Comparison of ENCODE assay signal across 30 mouse cellular contexts in the genomic region with DNA sequence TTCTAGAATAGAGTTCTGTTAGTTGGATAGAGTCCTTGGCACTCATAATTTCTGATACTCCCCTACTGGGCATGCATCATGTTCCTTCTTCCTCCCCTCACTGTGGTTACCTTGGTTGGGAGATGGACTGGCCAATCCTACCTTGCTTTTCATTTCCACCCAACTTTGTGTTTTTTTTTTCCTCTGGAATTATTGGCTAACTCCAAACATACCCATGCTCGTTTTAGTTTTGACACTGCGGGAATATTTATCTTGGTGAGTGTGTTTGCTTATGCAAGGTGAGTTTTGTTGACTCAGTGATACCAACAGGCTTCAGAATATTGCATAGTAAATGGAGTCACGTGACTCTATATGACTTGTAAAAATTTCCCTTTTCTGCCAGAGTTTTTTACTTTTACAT. TPM values are rescaled to one million over a fixed set of nuclear protein-coding genes. Genes with fewer than 3 reads are reported as not detected.
"Had no signal": no experiment of that assay in that cellular context is flagged by ENCODE, and none has a peak within 500 bp of the region (broad histone marks: within the 10 kb centered on the region; RNA-seq: fewer than 3 reads in every experiment).

No protein-coding gene starts in this region.

- H3K27me3 ChIP-seq: intestine, embryonic 15.5 days; kidney, embryonic 15.5 days; limb, embryonic 12.5 days; limb, embryonic 15.5 days; megakaryocyte, embryonic 14.5 days; midbrain, embryonic 13.5 days; neural tube, embryonic 13.5 days had no signal

- H3K9ac ChIP-seq: intestine, embryonic 15.5 days; kidney, embryonic 15.5 days; limb, embryonic 12.5 days; limb, embryonic 15.5 days; liver, embryonic 14.5 days; midbrain, embryonic 13.5 days; neural tube, embryonic 13.5 days had no signal

- H3K4me1 ChIP-seq: intestine, embryonic 15.5 days; kidney, embryonic 15.5 days; limb, embryonic 12.5 days; limb, embryonic 15.5 days; megakaryocyte, embryonic 14.5 days; midbrain, embryonic 10.5 days; midbrain, embryonic 13.5 days; neural tube, embryonic 13.5 days had no signal

- ATAC-seq: intestine, embryonic 15.5 days; midbrain, embryonic 13.5 days; midbrain, embryonic 16.5 days had no signal

- H3K4me2 ChIP-seq: intestine, embryonic 15.5 days; kidney, embryonic 15.5 days; limb, embryonic 12.5 days; limb, embryonic 15.5 days; midbrain, embryonic 13.5 days; neural tube, embryonic 13.5 days had no signal

- DNase-seq: kidney, adult 11 months; kidney, adult 8-10 months; kidney, postnatal 10 days; kidney, postnatal 36 days; layer of hippocampus, postnatal 36 days; left cerebral cortex, postnatal 4 days; retina, postnatal 1 day; right cerebral cortex, postnatal 25 days; spleen, adult 18-20 months; thymus, adult 2 months; thymus, postnatal 14 days; thymus, postnatal 4 days had no signal

- H3K36me3 ChIP-seq: intestine, embryonic 15.5 days; kidney, embryonic 15.5 days; limb, embryonic 12.5 days; limb, embryonic 15.5 days; midbrain, embryonic 10.5 days; midbrain, embryonic 13.5 days; neural tube, embryonic 13.5 days had no signal

- H3K9me3 ChIP-seq: intestine, embryonic 15.5 days; kidney, embryonic 15.5 days; limb, embryonic 12.5 days; limb, embryonic 15.5 days; megakaryocyte, embryonic 14.5 days; midbrain, embryonic 10.5 days; midbrain, embryonic 13.5 days; neural tube, embryonic 13.5 days had no signal

- H3K27ac ChIP-seq: intestine, embryonic 15.5 days; kidney, embryonic 15.5 days; left cerebral cortex, adult 2 months; limb, embryonic 12.5 days; limb, embryonic 15.5 days; liver, embryonic 14.5 days; midbrain, embryonic 10.5 days; midbrain, embryonic 13.5 days; neural tube, embryonic 13.5 days had no signal

- H3K4me3 ChIP-seq: intestine, embryonic 15.5 days; kidney, embryonic 15.5 days; left cerebral cortex, adult 2 months; limb, embryonic 12.5 days; limb, embryonic 15.5 days; megakaryocyte, embryonic 14.5 days; midbrain, embryonic 10.5 days; midbrain, embryonic 13.5 days; myocyte; neural tube, embryonic 13.5 days had no signal

RNA-seq across cellular contexts. Expression of gene Mat1a, which starts 4.1 kb away (rescaled TPM):
- total RNA-seq: layer of hippocampus, postnatal 10 days; layer of hippocampus, postnatal 36 days; left cerebral cortex, adult 2 months; left cerebral cortex, postnatal 10 days; left cerebral cortex, postnatal 4 days; monocyte, adult 5-6 weeks; neutrophil, adult 5-6 weeks had no signal
- polyA plus RNA-seq: limb, embryonic 12.5 days; midbrain, embryonic 10.5 days; midbrain, embryonic 13.5 days; midbrain, embryonic 16.5 days; myocyte; neural tube, embryonic 13.5 days had no signal

RNA-seq across cellular contexts. Expression of gene Dydc1, which starts 28.0 kb away (rescaled TPM):
- total RNA-seq: layer of hippocampus, adult 8-10 months; layer of hippocampus, postnatal 10 days; layer of hippocampus, postnatal 36 days; left cerebral cortex, adult 2 months; left cerebral cortex, postnatal 10 days; left cerebral cortex, postnatal 4 days; monocyte, adult 5-6 weeks; neutrophil, adult 5-6 weeks had no signal
- polyA plus RNA-seq: intestine, embryonic 15.5 days; limb, embryonic 12.5 days; limb, embryonic 15.5 days; midbrain, embryonic 10.5 days; midbrain, embryonic 13.5 days; midbrain, embryonic 16.5 days; myocyte; neural tube, embryonic 13.5 days; stomach, embryonic 16.5 days had no signal

RNA-seq across cellular contexts. Expression of gene Sftpa1, which starts 30.9 kb away (rescaled TPM):
- total RNA-seq: layer of hippocampus, adult 8-10 months; layer of hippocampus, postnatal 10 days; layer of hippocampus, postnatal 36 days; left cerebral cortex, adult 2 months; left cerebral cortex, postnatal 10 days; left cerebral cortex, postnatal 4 days; monocyte, adult 5-6 weeks; neutrophil, adult 5-6 weeks had no signal
- polyA plus RNA-seq: kidney, embryonic 15.5 days; limb, embryonic 12.5 days; limb, embryonic 15.5 days; midbrain, embryonic 10.5 days; midbrain, embryonic 13.5 days; midbrain, embryonic 16.5 days; myocyte; stomach, embryonic 16.5 days had no signal

RNA-seq across cellular contexts. Expression of gene Dydc2, which starts 31.7 kb away (rescaled TPM):
- total RNA-seq: monocyte, adult 5-6 weeks; neutrophil, adult 5-6 weeks had no signal
- polyA plus RNA-seq: intestine, embryonic 15.5 days; kidney, embryonic 15.5 days; limb, embryonic 12.5 days; limb, embryonic 15.5 days; liver, embryonic 14.5 days; myocyte; neural tube, embryonic 13.5 days; stomach, embryonic 16.5 days; thymus, adult 2 months had no signal

RNA-seq across cellular contexts. Expression of gene Mbl1, which starts 50.5 kb away (rescaled TPM):
- total RNA-seq: layer of hippocampus, adult 8-10 months; layer of hippocampus, postnatal 10 days; layer of hippocampus, postnatal 36 days; left cerebral cortex, adult 2 months; left cerebral cortex, postnatal 10 days; left cerebral cortex, postnatal 4 days; monocyte, adult 5-6 weeks had no signal
- polyA plus RNA-seq: limb, embryonic 12.5 days; limb, embryonic 15.5 days; midbrain, embryonic 10.5 days; midbrain, embryonic 13.5 days; midbrain, embryonic 16.5 days; myocyte; neural tube, embryonic 13.5 days; thymus, adult 2 months had no signal
